Mouse (Mus musculus): ENCODE measurements around the gene Cmc2.

The Cmc2 gene

GRCm38 (mm10) chr8:116842678-116843077 is 78.6 kb downstream of the Cmc2 start:
- DNase-seq (ENCODE audit: low spot score): no peak
